Mouse (Mus musculus) lung, embryonic 15.5 days (tissue): ENCODE results near the gene Ripor1. TPM values are rescaled to one million over a fixed set of nuclear protein-coding genes. Genes with fewer than 3 reads are reported as not detected.
A peak's percentile ranks its signal among the peaks of the same experiment; 100 is the strongest.

Experiments used
- microRNA counts: library from miRNA; unstranded; fragments of <30 nt; microRNA quantifications from one replicate; lab custom pipeline; 2016
- microRNA-seq: library from miRNA; unstranded; fragments of <30 nt; microRNA quantifications from one replicate; pipeline ENCODE4, GENCODE M21; 2016
- polyA plus RNA-seq: library from polyadenylated mRNA; unstranded; fragments of >200 nt; fragmentation: Nextera tagmentation; extraction: Ambion mirVana; gene quantifications from 2 replicates; pipeline ENCODE4 v1.2.1, GENCODE M21; 2015

The Ripor1 gene
- polyA plus RNA-seq, 1 experiment from 2014 or later: 34.1 TPM

MicroRNA genes within 50 kb of the gene (microRNA counts, 519-probe panel; counts per million panel counts)
- microRNA mmu-miR-1966 (lab: Ali Mortazavi, UCI): 2,524 counts per million, percentile 54 among the panel's probes with 10 or more counts

Small RNA genes lying within 50 kb of the gene (microRNA-seq; reads per million reads assigned to microRNA genes)
- not detected for gene Mir1966

Other genes starting within 250 kb of the Ripor1 start
- gene Plekhg4, start 232.0 kb upstream of the Ripor1 start, polyA plus RNA-seq: 1.1 and 1.5 TPM in 2 replicates
- gene Kctd19, start 191.8 kb upstream of the Ripor1 start, polyA plus RNA-seq: not detected in 2 replicates
- 0.43 and 0.67 TPM in 2 replicates for gene Lrrc36, start 191.7 kb upstream of the Ripor1 start, polyA plus RNA-seq
- 63.3 and 63.6 TPM in 2 replicates for gene Tppp3, start 133.7 kb upstream of the Ripor1 start, polyA plus RNA-seq
- gene Zdhhc1, start 108.4 kb upstream of the Ripor1 start, polyA plus RNA-seq: 44.0 and 50.9 TPM in 2 replicates
- gene Hsd11b2, start 86.5 kb upstream of the Ripor1 start, polyA plus RNA-seq: 2.6 and 2.8 TPM in 2 replicates
- 80.8 and 82.1 TPM in 2 replicates for gene Atp6v0d1, start 39.2 kb upstream of the Ripor1 start, polyA plus RNA-seq
- gene Ctcf, start 31.3 kb downstream of the Ripor1 start, polyA plus RNA-seq: 131 and 140 TPM in 2 replicates
- 0.69 and 0.79 TPM in 2 replicates for gene Agrp, start 32.1 kb downstream of the Ripor1 start, polyA plus RNA-seq
- 0.77 and 1.4 TPM in 2 replicates for gene Carmil2, start 81.0 kb downstream of the Ripor1 start, polyA plus RNA-seq
- gene Acd, start 95.8 kb downstream of the Ripor1 start, polyA plus RNA-seq: 61.7 and 66.5 TPM in 2 replicates
- gene Pard6a, start 95.9 kb downstream of the Ripor1 start, polyA plus RNA-seq: 16.3 and 17.6 TPM in 2 replicates
- gene 4933405L10Rik, start 102.4 kb downstream of the Ripor1 start, polyA plus RNA-seq: 0.17 TPM in 1 of 2 replicates, not detected in the other
- 27.3 and 28.9 TPM in 2 replicates for gene Enkd1, start 103.0 kb downstream of the Ripor1 start, polyA plus RNA-seq
- gene Gfod2, start 153.4 kb downstream of the Ripor1 start, polyA plus RNA-seq: 22.5 and 23.5 TPM in 2 replicates
- 9.9 and 12.0 TPM in 2 replicates for gene Ranbp10, start 222.1 kb downstream of the Ripor1 start, polyA plus RNA-seq
- gene Tsnaxip1, start 222.5 kb downstream of the Ripor1 start, polyA plus RNA-seq: 1.3 and 1.5 TPM in 2 replicates
- 45.2 and 45.4 TPM in 2 replicates for gene Cenpt, start 248.0 kb downstream of the Ripor1 start, polyA plus RNA-seq
- gene Thap11, start 249.9 kb downstream of the Ripor1 start, polyA plus RNA-seq: 67.9 and 68.2 TPM in 2 replicates